Mouse (Mus musculus) MEL (cell line): ENCODE measurements around the gene Accs. TPM values are rescaled to one million over a fixed set of nuclear protein-coding genes. Genes with fewer than 3 reads are reported as not detected.

Experiments used
- DNase-seq: peaks from one replicate; pipeline ENCODE4 v3.0.0; 2011; ENCODE audit warnings: low read depth, low spot score
- H3K27ac ChIP-seq: 2 replicates; pipeline ENCODE4 v1.5.1; 2012; ENCODE audit warnings: low read depth, mild to moderate bottlenecking, control low read depth, low read length, moderate library complexity; ENCODE audit not compliant: control insufficient read depth
- H3K27me3 ChIP-seq, 2 experiments: fragments of 150-350 bp in 1 of 2; sonication (generic) in 1 of 2; 2 replicates each; pipeline ENCODE4 v1.6.1; 2012; ENCODE audit warnings: low read length in 2 of 2, mild to moderate bottlenecking in 2 of 2, improper control_type of control experiment in 1 of 2, moderate library complexity in 1 of 2; ENCODE audit not compliant: insufficient read depth in 2 of 2, control insufficient read depth in 1 of 2
- H3K36me3 ChIP-seq, 2 experiments: 2 replicates each; pipeline ENCODE4 v1.6.1; 2012 to 2014; ENCODE audit warnings: low read length in 2 of 2, improper control_type of control experiment in 1 of 2, inconsistent platforms in 1 of 2, mild to moderate bottlenecking in 1 of 2; ENCODE audit not compliant: insufficient read depth in 2 of 2, control insufficient read depth in 1 of 2
- H3K4me1 ChIP-seq, 2 experiments: fragments of 150-350 bp in 1 of 2; sonication (generic) in 1 of 2; 2 replicates each; pipeline ENCODE4 v1.6.1; 2012; ENCODE audit warnings: low read length in 2 of 2, improper control_type of control experiment in 1 of 2, mild to moderate bottlenecking in 1 of 2; ENCODE audit not compliant: insufficient read depth in 2 of 2, control insufficient read depth in 1 of 2
- H3K4me3 ChIP-seq, 2 experiments: fragments of 150-350 bp in 1 of 2; sonication (generic) in 1 of 2; 2 replicates each; pipeline ENCODE4 v1.5.1; 2012; ENCODE audit warnings: low read depth in 2 of 2, low read length in 2 of 2, mild to moderate bottlenecking in 2 of 2, moderate library complexity in 2 of 2, control low read depth in 1 of 2, improper control_type of control experiment in 1 of 2; ENCODE audit not compliant: control insufficient read depth in 1 of 2, insufficient read depth in 1 of 2
- H3K79me2 ChIP-seq: 2 replicates; pipeline ENCODE4 v1.6.1; 2012; ENCODE audit warnings: mild to moderate bottlenecking, low read length, moderate library complexity; ENCODE audit not compliant: control insufficient read depth, poor library complexity, insufficient read depth
- H3K9ac ChIP-seq: 2 replicates; pipeline ENCODE4 v1.6.1; 2012; ENCODE audit warnings: low read depth, mild to moderate bottlenecking, control low read depth, low read length, moderate library complexity; ENCODE audit not compliant: control insufficient read depth, poor library complexity, severe bottlenecking
- H3K9me3 ChIP-seq: fragments of 150-350 bp; sonication (generic); replicated peaks from 2 replicates; pipeline ENCODE4 v1.6.1; 2012; ENCODE audit warnings: mild to moderate bottlenecking, low read length, improper control_type of control experiment, moderate library complexity; ENCODE audit not compliant: insufficient read depth
- E2F4 ChIP-seq: IDR thresholded peaks from 2 replicates; pipeline ENCODE4 v1.6.1; 2011; ENCODE audit warnings: low read depth, low read length, improper control_type of control experiment, borderline replicate concordance
- ELF1 ChIP-seq: IDR thresholded peaks from 2 replicates; pipeline ENCODE4 v1.6.1; 2014; ENCODE audit warnings: low read depth, mild to moderate bottlenecking, inconsistent platforms, low read length, improper control_type of control experiment, moderate library complexity
- GABPA ChIP-seq: IDR thresholded peaks from 2 replicates; pipeline ENCODE4 v1.6.1; 2012; ENCODE audit warnings: low read depth, mild to moderate bottlenecking, inconsistent platforms, low read length, improper control_type of control experiment, moderate library complexity
- GATA1 ChIP-seq: IDR thresholded peaks from 2 replicates; pipeline ENCODE4 v1.6.1; 2011; ENCODE audit warnings: low read depth, low read length, improper control_type of control experiment
- HCFC1 ChIP-seq: IDR thresholded peaks from 2 replicates; pipeline ENCODE4 v1.6.1; 2012; ENCODE audit warnings: low read depth, mild to moderate bottlenecking, inconsistent platforms, low read length, improper control_type of control experiment, moderate library complexity
- JUND ChIP-seq: IDR thresholded peaks from 2 replicates; pipeline ENCODE4 v1.6.1; 2011; ENCODE audit warnings: low read depth, mild to moderate bottlenecking, improper control_type of control experiment, low read length
- MEF2A ChIP-seq: IDR thresholded peaks from 2 replicates; pipeline ENCODE4 v1.6.1; 2014; ENCODE audit warnings: low read depth, mild to moderate bottlenecking, inconsistent platforms, low read length, improper control_type of control experiment; ENCODE audit not compliant: poor library complexity, insufficient replicate concordance, severe bottlenecking; ENCODE audit errors: extremely low read depth
- MXI1 ChIP-seq: IDR thresholded peaks from 2 replicates; pipeline ENCODE4 v1.6.1; 2011; ENCODE audit warnings: mild to moderate bottlenecking, low read depth, low read length, improper control_type of control experiment
- MYC ChIP-seq: IDR thresholded peaks from 2 replicates; pipeline ENCODE4 v1.6.1; 2011; ENCODE audit warnings: low read depth, mild to moderate bottlenecking, low read length, improper control_type of control experiment, moderate library complexity
- POLR2A ChIP-seq, 2 experiments: IDR thresholded peaks; 2 replicates each; pipeline ENCODE4 v1.6.1; 2011 to 2012; ENCODE audit warnings: low read length in 2 of 2, mild to moderate bottlenecking in 2 of 2, control low read depth in 1 of 2, improper control_type of control experiment in 1 of 2, low read depth in 1 of 2, moderate library complexity in 1 of 2; ENCODE audit not compliant: control insufficient read depth in 1 of 2, insufficient read depth in 1 of 2, poor library complexity in 1 of 2
- POLR2AphosphoS2 ChIP-seq: IDR thresholded peaks from 2 replicates; pipeline ENCODE4 v1.6.1; 2011; ENCODE audit warnings: low read length, improper control_type of control experiment
- SMC3 ChIP-seq: IDR thresholded peaks from 2 replicates; pipeline ENCODE4 v1.6.1; 2011; ENCODE audit warnings: low read depth, low read length, improper control_type of control experiment
- ZKSCAN1 ChIP-seq: IDR thresholded peaks from 2 replicates; pipeline ENCODE4 v1.6.1; 2012; ENCODE audit warnings: low read depth, mild to moderate bottlenecking, inconsistent platforms, low read length, improper control_type of control experiment, moderate library complexity
- ZMIZ1 ChIP-seq: IDR thresholded peaks from 2 replicates; pipeline ENCODE4 v1.6.1; 2012; ENCODE audit warnings: low read depth, mild to moderate bottlenecking, inconsistent platforms, low read length, improper control_type of control experiment, moderate library complexity
- polyA plus RNA-seq, 2 experiments: library from polyadenylated mRNA; stranded (reverse) in 1 of 2; unstranded in 1 of 2; fragments of >175 nt in 1 of 2; fragments of >200 nt in 1 of 2; gene quantifications; 2 replicates each; pipeline versions ENCODE4 v1.2.1 to v1.2.4; 2012; ENCODE audit warnings: low replicate concordance in 2 of 2, low read depth in 1 of 2; ENCODE audit not compliant: insufficient read length in 2 of 2, insufficient read depth in 1 of 2, missing spikeins in 1 of 2
- total RNA-seq: library from RNA; depleted of rRNA; stranded (reverse); fragments of 300-350 nt; gene quantifications from 2 replicates; pipeline ENCODE4 v1.2.3, GENCODE M21; 2012

Accs gene
- total and polyA plus RNA-seq, 3 experiments, result 1.0 to 4.5 TPM; not detected in 1

DNA sequence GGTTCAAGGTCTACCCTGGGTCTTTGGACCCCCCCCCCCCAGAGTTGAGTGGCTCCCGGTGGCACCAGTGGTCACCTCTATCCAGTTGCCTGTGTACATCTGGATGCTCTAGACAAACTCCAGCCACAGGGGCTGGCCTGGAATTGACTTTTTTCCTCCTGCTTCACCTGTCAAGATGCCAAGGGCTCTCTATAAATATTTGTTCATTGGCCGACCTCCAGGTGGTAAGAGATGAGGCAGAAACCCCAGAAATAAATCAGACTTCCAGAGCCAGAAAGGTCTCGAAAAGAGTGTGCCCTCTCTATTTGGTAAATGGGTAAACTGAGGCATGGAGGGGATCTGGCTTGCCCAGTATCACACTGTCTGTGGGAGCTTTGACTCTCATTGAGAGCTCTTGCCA, 31.2 kb upstream of the Accs start:
- Histone ChIP-seq H3K4me3 (no peak overlapping the region), H3K4me1 (no peaks in the 10 kb centered on the region)

DNA sequence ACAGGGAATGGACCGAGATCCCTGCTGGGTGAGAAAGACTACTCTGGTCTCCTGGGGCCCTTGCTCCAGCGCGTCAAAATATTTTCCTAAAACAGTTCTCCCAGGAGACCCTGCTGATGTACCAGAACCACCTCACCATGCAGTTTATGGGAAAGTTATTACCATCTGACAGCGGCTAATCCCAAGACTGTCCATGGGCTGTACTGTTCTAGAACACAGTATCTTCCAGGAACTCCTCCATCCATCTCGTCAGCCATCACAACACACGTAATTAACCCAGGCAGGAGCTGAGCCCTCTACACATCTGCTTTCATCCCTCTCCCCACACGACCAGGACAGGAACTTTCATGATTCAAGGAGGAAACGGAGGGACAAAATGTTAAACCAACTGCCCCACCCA, 30.7 kb upstream of the Accs start:
- no peaks in the 10 kb centered on the region for H3K4me1 ChIP-seq
- no peak overlapping the region for H3K9ac ChIP-seq
- H3K27ac ChIP-seq, result no peak overlapping the region
- H3K36me3 ChIP-seq, result no peaks in the 10 kb centered on the region
- peaks cover 0 to 2% of the 10 kb centered on the region in 2 experiments; a peak in 3 of 4 replicates for H3K27me3 ChIP-seq
- no peak for TF ChIP-seq ZKSCAN1
- no peak for TF ChIP-seq MXI1
- TF ChIP-seq GATA1, result no peak
- no peak for TF ChIP-seq ZMIZ1
- no peak for TF ChIP-seq MEF2A
- no peak for TF ChIP-seq POLR2AphosphoS2
- no peak for TF ChIP-seq HCFC1
- TF ChIP-seq JUND, result no peak
- no peak for TF ChIP-seq SMC3
- TF ChIP-seq GABPA, result no peak
- TF ChIP-seq ELF1, result no peak
- no peaks in the 10 kb centered on the region for H3K9me3 ChIP-seq
- no peak overlapping the region for H3K4me3 ChIP-seq
- H3K79me2 ChIP-seq, result no peaks in the 10 kb centered on the region
- DNase-seq, result no peak

More for the DNA sequence above, 31.2 kb upstream of the Accs start:
- no peak for TF ChIP-seq POLR2A (IDR thresholded peaks at IDR 0.05; ENCODE audit: control insufficient read depth in 1 of 2, insufficient read depth in 1 of 2, low read depth in 1 of 2, low read length in 2 of 2, poor library complexity in 1 of 2)
- no peak overlapping the region for H3K9ac ChIP-seq
- H3K9me3 ChIP-seq, result no peaks in the 10 kb centered on the region
- no peak for DNase-seq
- H3K36me3 ChIP-seq, result no peaks in the 10 kb centered on the region
- no peak overlapping the region for H3K27ac ChIP-seq
- H3K27me3 ChIP-seq, result peaks cover 0 to 2% of the 10 kb centered on the region in 2 experiments; a peak in 3 of 4 replicates
- no peaks in the 10 kb centered on the region for H3K79me2 ChIP-seq

DNA sequence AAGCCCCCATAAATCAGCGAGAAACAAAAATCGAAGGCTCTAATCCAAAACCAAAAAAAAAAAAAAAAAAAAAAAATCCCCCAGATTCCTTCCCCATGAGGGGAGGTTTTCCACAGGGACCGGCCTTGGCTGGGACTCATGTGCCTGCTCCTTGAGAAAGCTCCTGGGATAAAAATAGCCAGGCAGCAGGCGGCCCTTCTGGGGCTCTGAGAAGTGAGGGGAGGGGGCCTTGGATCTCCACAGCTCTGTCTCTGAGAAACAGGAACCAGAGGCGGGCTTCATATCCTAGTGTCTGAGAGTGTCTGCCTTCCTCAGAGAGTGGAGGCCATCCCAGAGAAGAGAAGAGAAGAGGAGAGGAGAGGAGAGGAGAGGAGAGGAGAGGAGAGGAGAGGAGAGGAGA, 27.3 kb upstream of the Accs start:
- H3K27me3 ChIP-seq, result peaks cover 0 to 4% of the 10 kb centered on the region in 2 experiments; a peak in 2 of 4 replicates

More for the DNA sequence above, 27.3 kb upstream of the Accs start:
- Histone ChIP-seq H3K4me3 (no peak overlapping the region), H3K79me2 (no peaks in the 10 kb centered on the region), H3K9ac (no peak overlapping the region), H3K4me1 (no peaks in the 10 kb centered on the region), H3K36me3 (no peaks in the 10 kb centered on the region), H3K9me3 (no peaks in the 10 kb centered on the region)
- DNase-seq, result no peak
- TF ChIP-seq MYC (no peak), E2F4 (no peak)
- TF ChIP-seq, all 39 proteins: peak for 0
- H3K27ac ChIP-seq, result no peak overlapping the region
